Mouse (Mus musculus) CH12.LX (cell line): ENCODE results near the gene Slc7a11. TPM values are rescaled to one million over a fixed set of nuclear protein-coding genes. Genes with fewer than 3 reads are reported as not detected.

Experiments
- DNase-seq: peaks from one replicate; pipeline ENCODE4 v3.0.0-alpha.2; 2013; ENCODE audit errors: extremely low read depth
- H3K27ac ChIP-seq: 2 replicates; pipeline ENCODE4 v1.5.1; 2012; ENCODE audit warnings: low read depth, mild to moderate bottlenecking, control low read depth, moderate library complexity; ENCODE audit not compliant: insufficient read depth
- H3K27me3 ChIP-seq: replicated peaks from 2 replicates; pipeline ENCODE3; 2012; ENCODE audit warnings: inconsistent platforms
- H3K36me3 ChIP-seq, 2 experiments: replicated peaks in 1 of 2; 2 replicates each; pipeline versions ENCODE3 to v1.6.1; 2012; ENCODE audit warnings: inconsistent platforms in 1 of 2, low read length in 1 of 2, mild to moderate bottlenecking in 1 of 2, mixed read lengths in 1 of 2, moderate library complexity in 1 of 2; ENCODE audit not compliant: control insufficient read depth in 1 of 2, insufficient read depth in 1 of 2
- H3K4me1 ChIP-seq, 2 experiments: 2 replicates each; pipeline ENCODE4 v1.6.1; 2012; ENCODE audit warnings: inconsistent platforms in 1 of 2, moderate library complexity in 1 of 2; ENCODE audit not compliant: insufficient read depth in 2 of 2, control insufficient read depth in 1 of 2
- H3K4me2 ChIP-seq: 2 replicates; pipeline ENCODE4 v1.6.1; 2012; ENCODE audit warnings: low read depth, mild to moderate bottlenecking, control low read depth; ENCODE audit not compliant: poor library complexity, insufficient read depth, severe bottlenecking
- H3K4me3 ChIP-seq, 3 experiments: fragments of 150-350 bp in 1 of 3; sonication (generic) in 1 of 3; replicated peaks in 1 of 3; 2 replicates each; pipeline versions ENCODE3 to v1.5.1; 2011 to 2012; ENCODE audit warnings: low read depth in 2 of 3, low read length in 2 of 3, mild to moderate bottlenecking in 2 of 3, moderate library complexity in 2 of 3, control low read depth in 1 of 3, improper control_type of control experiment in 1 of 3, inconsistent platforms in 1 of 3, mixed read lengths in 1 of 3; ENCODE audit not compliant: poor library complexity in 1 of 3
- H3K79me2 ChIP-seq: replicated peaks from 2 replicates; pipeline ENCODE4 v1.6.1; 2012; ENCODE audit warnings: mild to moderate bottlenecking, moderate library complexity; ENCODE audit not compliant: control insufficient read depth, poor library complexity, insufficient read depth, severe bottlenecking; ENCODE audit errors: extremely low read depth
- H3K9ac ChIP-seq: 2 replicates; pipeline ENCODE4 v1.6.1; 2012; ENCODE audit warnings: low read depth, mild to moderate bottlenecking, control low read depth, moderate library complexity; ENCODE audit not compliant: insufficient read depth
- H3K9me3 ChIP-seq: replicated peaks from 2 replicates; pipeline ENCODE3; 2012; ENCODE audit warnings: low read length, inconsistent platforms, mixed read lengths
- BHLHE40 ChIP-seq: IDR thresholded peaks from 2 replicates; pipeline ENCODE4 v1.6.1; 2011; ENCODE audit warnings: mild to moderate bottlenecking, low read depth, low read length, improper control_type of control experiment
- CHD1 ChIP-seq: IDR thresholded peaks from 2 replicates; pipeline ENCODE4 v1.6.1; 2012; ENCODE audit warnings: low read depth, low read length, improper control_type of control experiment, inconsistent platforms
- CTCF ChIP-seq, 2 experiments: IDR thresholded peaks in 1 of 2; conservative IDR thresholded peaks in 1 of 2; 2 replicates each; pipeline ENCODE4 v1.5.1; 2011 to 2012; ENCODE audit warnings: low read depth in 2 of 2, low read length in 2 of 2, improper control_type of control experiment in 1 of 2, inconsistent platforms in 1 of 2, mild to moderate bottlenecking in 1 of 2, moderate library complexity in 1 of 2
- E2F4 ChIP-seq: IDR thresholded peaks from 2 replicates; pipeline ENCODE4 v1.6.1; 2011; ENCODE audit warnings: low read depth, low read length, improper control_type of control experiment; ENCODE audit not compliant: insufficient replicate concordance
- ELF1 ChIP-seq: IDR thresholded peaks from 2 replicates; pipeline ENCODE4 v1.6.1; 2014; ENCODE audit warnings: low read depth, mild to moderate bottlenecking, inconsistent platforms, low read length, improper control_type of control experiment
- ETS1 ChIP-seq: conservative IDR thresholded peaks from 2 replicates; pipeline ENCODE4 v1.6.1; 2012; ENCODE audit warnings: low read depth, mild to moderate bottlenecking, inconsistent platforms, low read length, improper control_type of control experiment, moderate library complexity
- GABPA ChIP-seq: IDR thresholded peaks from 2 replicates; pipeline ENCODE4 v1.6.1; 2012; ENCODE audit warnings: low read depth, low read length, improper control_type of control experiment, inconsistent platforms; ENCODE audit not compliant: insufficient replicate concordance
- HCFC1 ChIP-seq: IDR thresholded peaks from 2 replicates; pipeline ENCODE4 v1.6.1; 2012; ENCODE audit warnings: low read depth, mild to moderate bottlenecking, inconsistent platforms, low read length, improper control_type of control experiment
- JUND ChIP-seq: conservative IDR thresholded peaks from 2 replicates; pipeline ENCODE4 v1.6.1; 2011; ENCODE audit warnings: low read depth, low read length, improper control_type of control experiment
- MAFK ChIP-seq: IDR thresholded peaks from 2 replicates; pipeline ENCODE4 v1.6.1; 2011; ENCODE audit warnings: low read length, improper control_type of control experiment; ENCODE audit not compliant: insufficient replicate concordance
- MEF2A ChIP-seq: IDR thresholded peaks from 2 replicates; pipeline ENCODE4 v1.6.1; 2014; ENCODE audit warnings: low read depth, mild to moderate bottlenecking, inconsistent platforms, low read length, improper control_type of control experiment, borderline replicate concordance
- MXI1 ChIP-seq: IDR thresholded peaks from 2 replicates; pipeline ENCODE4 v1.6.1; 2011; ENCODE audit warnings: mild to moderate bottlenecking, low read depth, low read length, improper control_type of control experiment
- MYC ChIP-seq: IDR thresholded peaks from 2 replicates; pipeline ENCODE4 v1.6.1; 2011; ENCODE audit warnings: low read depth, mild to moderate bottlenecking, improper control_type of control experiment, low read length
- PAX5 ChIP-seq: IDR thresholded peaks from 2 replicates; pipeline ENCODE4 v1.6.1; 2012; ENCODE audit warnings: low read length, inconsistent platforms, mixed read lengths
- RAD21 ChIP-seq: IDR thresholded peaks from 2 replicates; pipeline ENCODE4 v1.6.1; 2011; ENCODE audit warnings: low read depth, mild to moderate bottlenecking, low read length, improper control_type of control experiment, moderate library complexity
- SIN3A ChIP-seq: IDR thresholded peaks from 2 replicates; pipeline ENCODE4 v1.6.1; 2012; ENCODE audit warnings: low read length, improper control_type of control experiment, inconsistent platforms
- SMC3 ChIP-seq: IDR thresholded peaks from 2 replicates; pipeline ENCODE4 v1.6.1; 2011; ENCODE audit warnings: low read depth, low read length, improper control_type of control experiment
- TCF12 ChIP-seq: IDR thresholded peaks from 2 replicates; pipeline ENCODE4 v1.6.1; 2014; ENCODE audit warnings: low read depth, mild to moderate bottlenecking, inconsistent platforms, low read length, improper control_type of control experiment
- ZC3H11A ChIP-seq: IDR thresholded peaks from 2 replicates; pipeline ENCODE4 v1.6.1; 2012; ENCODE audit warnings: low read depth, mild to moderate bottlenecking, inconsistent platforms, low read length, improper control_type of control experiment
- ZKSCAN1 ChIP-seq: IDR thresholded peaks from 2 replicates; pipeline ENCODE4 v1.6.1; 2012; ENCODE audit warnings: low read depth, inconsistent platforms, low read length, improper control_type of control experiment, borderline replicate concordance
- ZMIZ1 ChIP-seq: IDR thresholded peaks from 2 replicates; pipeline ENCODE4 v1.6.1; 2012; ENCODE audit warnings: low read depth, mild to moderate bottlenecking, inconsistent platforms, low read length, improper control_type of control experiment
- ZNF384 ChIP-seq: IDR thresholded peaks from 2 replicates; pipeline ENCODE4 v1.6.1; 2012; ENCODE audit warnings: low read depth, low read length, improper control_type of control experiment, inconsistent platforms
- dilution Hi-C: fragments of 300-500 bp; cut with MboI; formaldehyde crosslinking; loops from 2 replicates; pipeline ENCODE4 v1.14.3; 2020; ENCODE audit warnings: low sequenced_read_pairs; ENCODE audit not compliant: extremely low pct_unique_long_range_greater_than_20kb, extremely low pct_ligation_motif_present
- in situ Hi-C: fragments of 300-500 bp; cut with MboI; formaldehyde crosslinking; loops from 3 replicates; pipeline ENCODE4 v1.14.3; 2019; ENCODE audit warnings: low sequenced_read_pairs, low pct_ligation_motif_present, low pct_unique_long_range_greater_than_20kb, mixed read lengths
- polyA plus RNA-seq: library from polyadenylated mRNA; unstranded; fragments of >175 nt; gene quantifications from 2 replicates; pipeline ENCODE4 v1.2.1, GENCODE M21; 2012; ENCODE audit warnings: low read depth; ENCODE audit not compliant: insufficient read length
- total RNA-seq, 2 experiments: library from RNA; depleted of rRNA; stranded (reverse); fragments of 300-350 nt in 1 of 2; fragments of >200 nt in 1 of 2; gene quantifications; 2 replicates each; pipeline ENCODE4 v1.2.3; 2012 to 2014

The Slc7a11 gene
- total and polyA plus RNA-seq, 3 experiments: 0.13 to 0.37 TPM; not detected in 1

- in situ Hi-C loops: no loop called here
- Histone ChIP-seq H3K4me2 (no peak overlapping the region), H3K9me3 (peaks cover 26% of the 10 kb centered on the region), H3K36me3 (no peaks in the 10 kb centered on the region), H3K79me2 (no peaks in the 10 kb centered on the region), H3K9ac (no peak overlapping the region), H3K27ac (no peak overlapping the region), H3K4me1 (no peaks in the 10 kb centered on the region), H3K27me3 (no peaks in the 10 kb centered on the region), H3K4me3 (no peak overlapping the region)
- TF ChIP-seq CHD1 (no peak), RAD21 (no peak), MXI1 (no peak), ELF1 (no peak), GABPA (no peak), MYC (no peak)
- dilution Hi-C loops: no loop called here
- no peak for DNase-seq
Measured at GRCm38 (mm10) chr3:49887359-49887758, 556.1 kb downstream of the Slc7a11 start.

- no peaks in the 10 kb centered on the region for H3K4me1 ChIP-seq
- no peak overlapping the region for H3K9ac ChIP-seq
- peaks cover 29% of the 10 kb centered on the region for H3K9me3 ChIP-seq
- no peak overlapping the region for H3K4me3 ChIP-seq
- no peaks in the 10 kb centered on the region for H3K36me3 ChIP-seq
- H3K79me2 ChIP-seq: no peaks in the 10 kb centered on the region
- H3K27ac ChIP-seq: no peak overlapping the region
- no peaks in the 10 kb centered on the region for H3K27me3 ChIP-seq
- in situ Hi-C loops: no loop called here
- no peak overlapping the region for H3K4me2 ChIP-seq
- dilution Hi-C loops: no loop called here
- no peak for DNase-seq
- TF ChIP-seq ZKSCAN1 (no peak), ZNF384 (no peak), CTCF (conservative IDR thresholded peaks at IDR 0.05 in 1 of 2, IDR thresholded peaks at IDR 0.05 in 1 of 2; ENCODE audit: low read depth in 2 of 2, low read length in 2 of 2) (no peak), E2F4 (no peak), TCF12 (no peak), SIN3A (no peak), ELF1 (no peak), BHLHE40 (no peak), MAFK (no peak), ZC3H11A (no peak), MEF2A (no peak), JUND (no peak), HCFC1 (no peak), PAX5 (no peak), RAD21 (no peak), ZMIZ1 (no peak), ETS1 (no peak), SMC3 (no peak)
Measured at GRCm38 (mm10) chr3:49886220-49886945, 557.0 kb downstream of the Slc7a11 start.
